Mouse (Mus musculus): Measurements from ENCODE around the gene Olfr150. TPM values are rescaled to one million over a fixed set of nuclear protein-coding genes. Genes with fewer than 3 reads are reported as not detected.

Gene Olfr150
- polyA plus RNA-seq, 1 experiment from 2014 or later = not detected

DNA sequence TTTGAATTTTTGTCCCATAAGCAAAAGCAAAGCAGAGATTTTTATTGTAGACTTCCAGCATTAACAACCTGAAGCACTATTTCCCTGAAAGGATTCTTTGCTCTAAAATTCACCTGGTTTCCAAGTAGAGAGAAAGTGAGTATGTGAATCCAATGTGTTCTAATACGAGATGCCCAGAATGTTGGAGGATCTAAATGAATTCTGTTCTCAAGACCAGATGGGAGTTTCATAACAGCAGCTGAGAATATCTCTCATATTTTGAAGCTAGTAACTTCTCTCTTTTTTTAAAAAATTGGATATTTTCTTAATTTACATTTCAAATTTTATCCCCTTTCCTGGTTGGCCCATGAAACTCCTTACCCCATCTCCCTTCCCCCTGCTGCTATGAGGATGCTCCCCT is 15.7 kb downstream of the Olfr150 start:
- Histone ChIP-seq H3K36me3 (ENCODE audit: insufficient read depth, low read length) (no peaks in the 10 kb centered on the region), H3K9ac (ENCODE audit: low read depth, low read length) (no peak overlapping the region), H3K4me1 (replicated peaks; ENCODE audit: insufficient read depth, low read length) (no peaks in the 10 kb centered on the region), H3K27me3 (ENCODE audit: insufficient read depth, low read length) (no peaks in the 10 kb centered on the region), H3K4me2 (ENCODE audit: low read length) (no peak overlapping the region), H3K4me3 (replicated peaks; ENCODE audit: low read depth, low read length) (no peak overlapping the region), H3K27ac (no peak overlapping the region), H3K9me3 (replicated peaks; ENCODE audit: low read length) (no peaks in the 10 kb centered on the region)
- DNase-seq (ENCODE audit: low spot score) (no peak), ATAC-seq (replicated peaks; ENCODE audit: low FRiP score, low read depth) (no peak)
- no peak for TF ChIP-seq CTCF (IDR thresholded peaks at IDR 0.05; ENCODE audit: low read depth)
- 89% methylated on average over 1 of the region's 1 CpGs for WGBS

DNA sequence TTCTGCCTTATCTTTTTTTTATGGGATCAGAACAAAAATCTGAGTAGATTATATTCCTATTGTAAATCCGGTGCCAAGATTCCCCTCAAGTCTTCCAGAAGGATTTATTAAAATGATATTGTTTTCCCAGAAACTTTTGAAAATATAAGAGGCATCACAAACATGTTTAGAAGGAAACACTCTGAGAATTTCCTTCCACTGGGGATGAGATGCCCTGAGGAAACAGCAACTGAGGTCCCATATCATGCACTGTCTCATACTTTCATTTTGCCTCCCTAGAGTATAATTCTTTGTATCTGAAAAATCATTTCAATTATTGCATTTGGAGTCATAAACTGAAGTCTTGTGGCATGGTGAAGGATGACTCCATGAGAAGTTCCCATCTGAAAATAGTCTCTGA is 52.4 kb downstream of the Olfr150 start, which contains the start of gene Olfr968:
Gene Olfr968 (minus strand): TSS at position 101 of the 400 bp plus-strand sequence.
- no peak within 1 kb of the TSS for H3K27ac ChIP-seq
- ATAC-seq (replicated peaks; ENCODE audit: low FRiP score, low read depth) (no peak), DNase-seq (ENCODE audit: low spot score) (no peak)
- no peaks in the 10 kb centered on the region for H3K4me1 ChIP-seq (replicated peaks; ENCODE audit: insufficient read depth, low read length)
- TF ChIP-seq CTCF (IDR thresholded peaks at IDR 0.05; ENCODE audit: low read depth) = no peak
- 72% methylated on average over 1 of the region's 1 CpGs for WGBS
- no peaks in the 10 kb centered on the region for H3K9me3 ChIP-seq (replicated peaks; ENCODE audit: low read length)
- no peak within 1 kb of the TSS for H3K9ac ChIP-seq (ENCODE audit: low read depth, low read length)
- no peak within 1 kb of the TSS for H3K4me3 ChIP-seq (replicated peaks; ENCODE audit: low read depth, low read length)
- no peaks in the 10 kb centered on the region for H3K27me3 ChIP-seq (ENCODE audit: insufficient read depth, low read length)
- no peaks in the 10 kb centered on the region for H3K36me3 ChIP-seq (ENCODE audit: insufficient read depth, low read length)
- no peak within 1 kb of the TSS for H3K4me2 ChIP-seq (ENCODE audit: low read length)

Other genes starting within 250 kb of the Olfr150 start
- gene Olfr44, start 237.0 kb upstream of the Olfr150 start, polyA plus RNA-seq (2015; fragmentation: Nextera tagmentation; extraction: Ambion mirVana) = not detected in 2 replicates
- not detected in 2 replicates for gene Olfr957, start 215.2 kb upstream of the Olfr150 start, polyA plus RNA-seq (2015; fragmentation: Nextera tagmentation; extraction: Ambion mirVana)
- not detected in 2 replicates for gene Olfr958, start 176.9 kb upstream of the Olfr150 start, polyA plus RNA-seq (2015; fragmentation: Nextera tagmentation; extraction: Ambion mirVana)
- not detected in 2 replicates for gene Olfr959, start 155.4 kb upstream of the Olfr150 start, polyA plus RNA-seq (2015; fragmentation: Nextera tagmentation; extraction: Ambion mirVana)
- 9.1 and 10.2 TPM in 2 replicates for gene AW551984, start 126.6 kb upstream of the Olfr150 start, polyA plus RNA-seq (2015; fragmentation: Nextera tagmentation; extraction: Ambion mirVana)
- gene Olfr148, start 120.3 kb upstream of the Olfr150 start, polyA plus RNA-seq (2015; fragmentation: Nextera tagmentation; extraction: Ambion mirVana) = not detected in 2 replicates
- not detected in 2 replicates for gene Olfr960, start 109.6 kb upstream of the Olfr150 start, polyA plus RNA-seq (2015; fragmentation: Nextera tagmentation; extraction: Ambion mirVana)
- not detected in 2 replicates for gene Olfr961, start 85.9 kb upstream of the Olfr150 start, polyA plus RNA-seq (2015; fragmentation: Nextera tagmentation; extraction: Ambion mirVana)
- gene Olfr963, start 63.8 kb upstream of the Olfr150 start, polyA plus RNA-seq (2015; fragmentation: Nextera tagmentation; extraction: Ambion mirVana) = not detected in 2 replicates
- gene Olfr149, start 23.9 kb upstream of the Olfr150 start, polyA plus RNA-seq (2015; fragmentation: Nextera tagmentation; extraction: Ambion mirVana) = not detected in 2 replicates
- gene Olfr965, start 19.6 kb upstream of the Olfr150 start, polyA plus RNA-seq (2015; fragmentation: Nextera tagmentation; extraction: Ambion mirVana) = not detected in 2 replicates
- gene Olfr967, start 15.3 kb downstream of the Olfr150 start, polyA plus RNA-seq (2015; fragmentation: Nextera tagmentation; extraction: Ambion mirVana) = not detected in 2 replicates
- gene Olfr968, start 52.3 kb downstream of the Olfr150 start, polyA plus RNA-seq (2015; fragmentation: Nextera tagmentation; extraction: Ambion mirVana) = not detected in 2 replicates
- not detected in 2 replicates for gene Olfr969, start 60.0 kb downstream of the Olfr150 start, polyA plus RNA-seq (2015; fragmentation: Nextera tagmentation; extraction: Ambion mirVana)
- gene Olfr970, start 77.9 kb downstream of the Olfr150 start, polyA plus RNA-seq (2015; fragmentation: Nextera tagmentation; extraction: Ambion mirVana) = not detected in 2 replicates
- gene Olfr971, start 105.9 kb downstream of the Olfr150 start, polyA plus RNA-seq (2015; fragmentation: Nextera tagmentation; extraction: Ambion mirVana) = not detected in 2 replicates
- gene Olfr972, start 135.4 kb downstream of the Olfr150 start, polyA plus RNA-seq (2015; fragmentation: Nextera tagmentation; extraction: Ambion mirVana) = not detected in 2 replicates
- gene Olfr229, start 176.4 kb downstream of the Olfr150 start, polyA plus RNA-seq (2015; fragmentation: Nextera tagmentation; extraction: Ambion mirVana) = not detected in 2 replicates
- gene Olfr974, start 206.5 kb downstream of the Olfr150 start, polyA plus RNA-seq (2015; fragmentation: Nextera tagmentation; extraction: Ambion mirVana) = not detected in 2 replicates
- not detected in 2 replicates for gene Olfr975, start 221.1 kb downstream of the Olfr150 start, polyA plus RNA-seq (2015; fragmentation: Nextera tagmentation; extraction: Ambion mirVana)
- not detected in 2 replicates for gene Olfr976, start 230.2 kb downstream of the Olfr150 start, polyA plus RNA-seq (2015; fragmentation: Nextera tagmentation; extraction: Ambion mirVana)

Data from kidney, postnatal 0 days (tissue).